Mouse (Mus musculus) midbrain, embryonic 11.5 days (tissue): ENCODE measurements around the gene Nme9. TPM values are rescaled to one million over a fixed set of nuclear protein-coding genes. Genes with fewer than 3 reads are reported as not detected.
A peak's percentile ranks its signal among the peaks of the same experiment; 100 is the strongest.

Source experiments
- ATAC-seq: fragments of 200-750 bp; cut with Nextera tagmentation; 2 replicates; pipeline ENCODE4 v1.8.0; 2017; ENCODE audit warnings: moderate TSS enrichment, moderate library complexity; ENCODE audit not compliant: low FRiP score
- DNase-seq: peaks from one replicate; pipeline ENCODE4 v3.0.0; 2015; ENCODE audit warnings: low spot score; ENCODE audit errors: missing footprints
- H3K27ac ChIP-seq: fragments of 300-500 bp; sonication (generic); 2 replicates; pipeline ENCODE4 v1.5.1; 2014; ENCODE audit warnings: low read depth, low read length
- H3K27me3 ChIP-seq: fragments of 300-500 bp; sonication (generic); 2 replicates; pipeline ENCODE4 v1.6.1; 2014; ENCODE audit warnings: mild to moderate bottlenecking, low read length, moderate library complexity, mixed read lengths; ENCODE audit not compliant: control insufficient read depth, insufficient read depth
- H3K36me3 ChIP-seq: fragments of 300-500 bp; sonication (generic); 2 replicates; pipeline ENCODE4 v1.6.1; 2014; ENCODE audit warnings: mild to moderate bottlenecking, low read length, moderate library complexity, mixed read lengths; ENCODE audit not compliant: control insufficient read depth, insufficient read depth
- H3K4me1 ChIP-seq: fragments of 300-500 bp; sonication (generic); 2 replicates; pipeline ENCODE4 v1.6.1; 2014; ENCODE audit warnings: low read length; ENCODE audit not compliant: control insufficient read depth, insufficient read depth
- H3K4me2 ChIP-seq: fragments of 300-500 bp; sonication (generic); 2 replicates; pipeline ENCODE4 v1.6.1; 2014; ENCODE audit warnings: mild to moderate bottlenecking, moderate library complexity
- H3K4me3 ChIP-seq: fragments of 300-500 bp; sonication (generic); 2 replicates; pipeline ENCODE4 v1.5.1; 2014; ENCODE audit warnings: low read depth, low read length
- H3K9ac ChIP-seq: fragments of 300-500 bp; sonication (generic); 2 replicates; pipeline ENCODE4 v1.6.1; 2014; ENCODE audit warnings: low read length
- H3K9me3 ChIP-seq: fragments of 300-500 bp; sonication (generic); 2 replicates; pipeline ENCODE4 v1.6.1; 2016; ENCODE audit warnings: low read length; ENCODE audit not compliant: control insufficient read depth
- WGBS: fragments of 180-500 bp; shearing (Covaris S2); extraction: QIAGEN DNeasy Blood & Tissue Kit; methylation state at CpG from one replicate; pipeline ENCODE4 v1.1.7; 2014; 5-methylcytosine and 5-hydroxymethylcytosine counted together
- polyA plus RNA-seq: library from polyadenylated mRNA; unstranded; fragments of >200 nt; fragmentation: Nextera tagmentation; extraction: Ambion mirVana; gene quantifications from 2 replicates; pipeline ENCODE4 v1.2.1, GENCODE M21; 2014

Nme9 gene
- polyA plus RNA-seq, 1 experiment from 2014 or later: not detected

GRCm38 (mm10) chr9:99434892-99435618 lies 16.2 kb upstream of the Nme9 start:
- Histone ChIP-seq H3K4me1 (peaks cover 7% of the 10 kb centered on the region; the same call in 1 of the 2 replicates), H3K27ac (no peak overlapping the region), H3K4me2 (peak overlapping the region; percentile 89), H3K4me3 (peak overlapping the region; percentile 77), H3K9ac (peak overlapping the region; percentile 89), H3K9me3 (no peaks in the 10 kb centered on the region), H3K27me3 (peaks cover 13% of the 10 kb centered on the region), H3K36me3 (no peaks in the 10 kb centered on the region)
- WGBS: 52% methylated on average over 14 of the region's 14 CpGs
- ATAC-seq (0 out of 2 replicates have a peak, but pooled peaks have one; percentile 34), DNase-seq (peak; percentile 92)

DNA sequence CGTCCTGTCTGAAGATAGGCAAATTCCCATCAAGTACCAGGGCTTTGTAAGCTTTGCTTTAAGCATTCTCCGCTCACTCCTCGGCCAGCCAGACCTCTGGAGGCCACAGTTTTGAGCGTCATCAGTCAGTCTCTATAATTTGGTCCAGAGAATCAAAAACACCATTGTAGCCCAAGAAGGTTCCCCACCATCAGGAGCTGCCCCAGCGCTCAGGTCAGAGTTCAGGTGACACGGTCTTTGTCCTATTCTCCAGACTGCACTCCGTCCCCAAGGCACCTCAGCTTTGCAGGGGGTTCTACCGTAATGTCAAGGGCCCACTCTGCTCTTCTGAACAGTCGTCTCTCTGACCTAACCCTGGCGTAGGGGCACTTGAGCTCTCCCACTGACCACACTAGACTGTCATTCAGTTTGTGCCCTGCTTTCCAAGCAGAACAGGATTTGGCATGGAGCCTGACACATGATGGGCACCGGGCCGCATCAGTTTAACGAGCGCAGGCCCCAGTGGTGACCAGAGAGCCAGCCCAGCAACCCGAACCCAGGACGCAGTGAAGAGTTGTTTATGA lies 15.6 kb upstream of the Nme9 start:
- Histone ChIP-seq H3K36me3 (no peaks in the 10 kb centered on the region), H3K27me3 (peaks cover 13% of the 10 kb centered on the region), H3K4me3 (peak overlapping the region; percentile 77), H3K27ac (no peak overlapping the region; the same call in 1 of the 2 replicates), H3K4me2 (peak overlapping the region; percentile 89), H3K4me1 (peaks cover 7% of the 10 kb centered on the region; the same call in 1 of the 2 replicates), H3K9ac (peak overlapping the region; percentile 89), H3K9me3 (no peaks in the 10 kb centered on the region)
- 16% methylated on average over 16 of the region's 16 CpGs for WGBS
- DNase-seq: no peak
- peak; percentile 62 for ATAC-seq

- H3K4me3 ChIP-seq: peak overlapping the region; percentile 77
- no peaks in the 10 kb centered on the region for H3K36me3 ChIP-seq
- H3K27me3 ChIP-seq: peaks cover 13% of the 10 kb centered on the region
- H3K9me3 ChIP-seq: no peaks in the 10 kb centered on the region
- peak overlapping the region; percentile 89 for H3K9ac ChIP-seq
- peak overlapping the region; percentile 45 for H3K27ac ChIP-seq
- WGBS: under 1% methylated on average over 69 of the region's 86 CpGs
- ATAC-seq (peak; percentile 81), DNase-seq (peak; percentile 98)
- H3K4me2 ChIP-seq: peak overlapping the region; percentile 89
- peaks cover 7% of the 10 kb centered on the region; the same call in 1 of the 2 replicates for H3K4me1 ChIP-seq
Measured at GRCm38 (mm10) chr9:99436182-99437030, 14.9 kb upstream of the Nme9 start.

DNA sequence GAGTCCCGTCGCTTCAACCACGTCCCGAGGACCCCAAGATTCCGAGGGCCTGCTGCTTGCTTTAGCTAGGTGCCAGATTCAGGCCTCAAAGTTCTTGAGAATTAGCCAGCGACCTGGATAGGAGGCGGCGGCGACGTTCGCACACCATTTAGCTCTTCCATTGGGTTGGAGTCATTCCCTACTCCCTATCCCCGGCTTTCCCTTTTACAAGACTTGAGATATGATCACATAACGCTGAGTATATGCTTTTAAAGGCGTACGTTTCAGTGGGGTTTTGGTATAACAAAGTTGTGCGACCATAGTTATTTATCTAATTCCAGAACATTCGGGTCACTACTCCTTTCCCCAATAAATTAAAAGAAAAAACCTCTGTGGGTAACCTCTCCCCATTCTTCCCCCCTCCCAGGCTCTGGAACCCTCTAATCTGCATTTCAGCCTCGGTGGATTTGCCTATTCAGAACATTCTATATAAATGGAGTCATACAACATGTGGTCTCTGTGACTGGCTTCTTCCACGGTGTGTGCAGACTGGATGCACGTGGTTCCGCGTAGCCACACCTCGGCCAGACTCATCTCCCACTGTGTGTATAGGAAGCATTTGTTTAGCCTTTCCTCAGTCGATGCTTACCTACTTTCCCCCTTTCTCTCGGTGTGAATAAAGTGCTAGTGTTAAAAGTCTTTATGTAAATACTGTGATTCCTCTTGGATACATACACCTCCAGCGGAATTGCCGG lies 14.1 kb upstream of the Nme9 start, which contains the start of gene Mras:
Gene Mras (minus strand): TSS at position 351 of the 734 bp plus-strand sequence.
- H3K9ac ChIP-seq: peak within 1 kb of the TSS; percentile 89
- H3K27me3 ChIP-seq: peaks cover 13% of the 10 kb centered on the region
- peaks cover 7% of the 10 kb centered on the region; the same call in 1 of the 2 replicates for H3K4me1 ChIP-seq
- peak within 1 kb of the TSS; percentile 77 for H3K4me3 ChIP-seq
- ATAC-seq (0 out of 2 replicates have a peak, but pooled peaks have one; percentile 2), DNase-seq (peak; percentile 87)
- H3K36me3 ChIP-seq: no peaks in the 10 kb centered on the region
- 21% methylated on average over 27 of the region's 27 CpGs for WGBS
- H3K4me2 ChIP-seq: peak within 1 kb of the TSS; percentile 89
- peak within 1 kb of the TSS; percentile 45 for H3K27ac ChIP-seq
- H3K9me3 ChIP-seq: no peaks in the 10 kb centered on the region

- Histone ChIP-seq H3K4me3 (no peak overlapping the region), H3K4me2 (no peak overlapping the region), H3K36me3 (no peaks in the 10 kb centered on the region), H3K4me1 (peaks cover 7% of the 10 kb centered on the region; the same call in 1 of the 2 replicates), H3K9ac (no peak overlapping the region), H3K27ac (no peak overlapping the region), H3K9me3 (no peaks in the 10 kb centered on the region), H3K27me3 (peaks cover 13% of the 10 kb centered on the region)
- 78% methylated on average over 12 of the region's 12 CpGs for WGBS
- no peak for ATAC-seq
- DNase-seq: peak; percentile 86
Measured at GRCm38 (mm10) chr9:99437781-99438565, 13.3 kb upstream of the Nme9 start.

- Histone ChIP-seq H3K9me3 (no peaks in the 10 kb centered on the region), H3K36me3 (no peaks in the 10 kb centered on the region), H3K9ac (no peak overlapping the region), H3K27ac (no peak overlapping the region), H3K4me2 (no peak overlapping the region), H3K4me3 (no peak overlapping the region), H3K27me3 (peaks cover 13% of the 10 kb centered on the region), H3K4me1 (peaks cover 6% of the 10 kb centered on the region; the same call in 1 of the 2 replicates)
- ATAC-seq (no peak), DNase-seq (no peak)
- 83% methylated on average over 8 of the region's 8 CpGs for WGBS
Measured at GRCm38 (mm10) chr9:99439064-99439463, 12.2 kb upstream of the Nme9 start.

DNA sequence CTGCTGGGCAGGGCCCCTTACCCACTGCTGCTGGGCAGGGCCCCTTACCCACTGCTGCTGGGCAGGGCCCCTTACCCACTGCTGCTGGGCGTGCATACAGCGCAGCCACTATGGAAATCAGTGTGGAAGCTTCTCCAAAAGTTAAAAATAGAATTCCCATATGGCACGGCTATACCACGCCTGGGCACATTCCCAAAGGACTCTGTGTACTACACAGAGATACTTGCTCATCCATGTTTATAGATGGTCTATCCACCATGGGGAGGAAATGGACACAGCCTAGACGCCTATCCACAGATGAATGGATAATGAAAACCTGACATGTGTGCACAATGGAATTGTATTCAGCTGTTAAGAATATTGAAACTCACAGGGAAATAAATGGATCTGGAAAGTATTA lies 10.3 kb upstream of the Nme9 start:
- Histone ChIP-seq H3K27ac (no peak overlapping the region), H3K27me3 (peaks cover 13% of the 10 kb centered on the region), H3K4me2 (no peak overlapping the region), H3K4me1 (peaks cover 3% of the 10 kb centered on the region; the same call in 1 of the 2 replicates), H3K9ac (no peak overlapping the region), H3K36me3 (no peaks in the 10 kb centered on the region), H3K4me3 (no peak overlapping the region), H3K9me3 (no peaks in the 10 kb centered on the region)
- no peak for ATAC-seq
- WGBS: 87% methylated on average over 5 of the region's 5 CpGs
- DNase-seq: no peak
